Mouse (Mus musculus) spleen, adult 2 months (tissue): ENCODE results near the gene Pcnx.

Experiments
- CTCF ChIP-seq: fragments of 200-500 bp; IDR thresholded peaks from 2 replicates; pipeline ENCODE4 v1.5.1; 2011; ENCODE audit warnings: mild to moderate bottlenecking, inconsistent platforms; ENCODE audit not compliant: insufficient read depth, insufficient read length, insufficient replicate concordance; ENCODE audit errors: extremely low read depth
- POLR2A ChIP-seq: fragments of 200-500 bp; IDR thresholded peaks from 2 replicates; pipeline ENCODE4 v1.6.1; 2011; ENCODE audit warnings: low read depth, low read length, inconsistent platforms

GRCm38 (mm10) chr12:81888954-81889353 lies 29.1 kb downstream of the Pcnx start:
- TF ChIP-seq CTCF (no peak), POLR2A (no peak)
